8 mouse cellular contexts compared by ENCODE assay signal in genomic region chr4:126277906-126278564, GRCm38 (mm10). TPM values are rescaled to one million over a fixed set of nuclear protein-coding genes. Genes with fewer than 3 reads are reported as not detected.
DNase-seq lines count a peak whose midpoint lies in the region; ATAC-seq and TF ChIP-seq lines count a peak whose summit lies in the region.

No protein-coding gene starts in this region.

- H3K36me3 ChIP-seq in intestine, postnatal 0 days (ENCODE audit: control insufficient read depth, insufficient read depth) = peaks cover 24% of the 10 kb centered on the region
- H3K36me3 ChIP-seq in lung, embryonic 16.5 days (ENCODE audit: control insufficient read depth, insufficient read depth, low read length) = peaks cover 9% of the 10 kb centered on the region

- H3K4me3 ChIP-seq in gastrocnemius, adult 2 months = peak overlapping the region; percentile 58
- no peak overlapping the region for H3K4me3 ChIP-seq in intestine, postnatal 0 days (ENCODE audit: low read depth, low read length)
- no peak overlapping the region for H3K4me3 ChIP-seq in lung, embryonic 16.5 days (ENCODE audit: low read length)

- H3K9ac ChIP-seq in intestine, postnatal 0 days (ENCODE audit: low read depth, low read length) = no peak overlapping the region
- no peak overlapping the region for H3K9ac ChIP-seq in lung, embryonic 16.5 days (ENCODE audit: low read length)

- ATAC-seq in intestine, postnatal 0 days = peak; percentile 40; the same call in 1 of the 2 replicates
- peak; percentile 66 for ATAC-seq in lung, embryonic 16.5 days (ENCODE audit: low read depth)

- peak; percentile 81 for TF ChIP-seq CTCF in gastrocnemius, adult 2 months (IDR thresholded peaks at IDR 0.05)
- peak; percentile 86 for TF ChIP-seq CTCF in intestine, postnatal 0 days (IDR thresholded peaks at IDR 0.05; ENCODE audit: low read depth)

- H3K4me1 ChIP-seq in intestine, postnatal 0 days (replicated peaks; ENCODE audit: control insufficient read depth, insufficient read depth, low read length) = no peaks in the 10 kb centered on the region
- no peaks in the 10 kb centered on the region; the same call in 1 of the 2 replicates for H3K4me1 ChIP-seq in lung, embryonic 16.5 days (replicated peaks; ENCODE audit: control insufficient read depth, insufficient read depth, low read length)

- peak overlapping the region; percentile 56 for H3K27ac ChIP-seq in gastrocnemius, adult 2 months
- no peak overlapping the region for H3K27ac ChIP-seq in intestine, postnatal 0 days (ENCODE audit: low read depth, low read length)
- no peak overlapping the region for H3K27ac ChIP-seq in lung, embryonic 16.5 days (ENCODE audit: low read length)

- peak; percentile 33 for DNase-seq in urinary bladder, postnatal 25 days (ENCODE audit: low spot score)
- DNase-seq in urinary bladder, adult 2 months (ENCODE audit: low spot score) = no peak
- DNase-seq in cerebellum, adult 18-20 months = peak; percentile 77 to 80
- DNase-seq in gastrocnemius, adult 2 months = peak; percentile 65
- DNase-seq in retina, postnatal 1 day = peak; percentile 73
- no peak for DNase-seq in right cerebral cortex, adult 18-20 months

- no peaks in the 10 kb centered on the region for H3K27me3 ChIP-seq in intestine, postnatal 0 days (replicated peaks; ENCODE audit: control insufficient read depth, insufficient read depth, low read length)
- H3K27me3 ChIP-seq in lung, embryonic 16.5 days (ENCODE audit: control insufficient read depth, insufficient read depth, low read depth, low read length) = no peaks in the 10 kb centered on the region

- intact Hi-C loops in gastrocnemius, adult 2 months (cut with DNase I) = loop anchor here (1.0 kb wide), 1 partner anchor 32 kb away; no protein-coding TSS in a partner anchor

- WGBS in intestine, postnatal 0 days = 16% methylated on average over 13 of the region's 13 CpGs
- WGBS in lung, embryonic 16.5 days = 10% methylated on average over 13 of the region's 13 CpGs

- H3K4me2 ChIP-seq in intestine, postnatal 0 days (replicated peaks; ENCODE audit: low read depth) = peak overlapping the region; percentile 48
- peak overlapping the region; percentile 15; the same call in 1 of the 2 replicates for H3K4me2 ChIP-seq in lung, embryonic 16.5 days (ENCODE audit: low read depth, low read length)

- H3K9me3 ChIP-seq in intestine, postnatal 0 days (ENCODE audit: control insufficient read depth) = no peaks in the 10 kb centered on the region
- H3K9me3 ChIP-seq in lung, embryonic 16.5 days (ENCODE audit: control insufficient read depth, low read length) = no peaks in the 10 kb centered on the region

RNA-seq across cellular contexts. Expression of gene Col8a2, which starts 8.6 kb away (rescaled TPM):
- polyA plus RNA-seq in urinary bladder, adult 2 months (2012; rRNA removed) = 17.6 and 22.6 TPM in 2 replicates
- 1 to 10 TPM in 1 of 2 experiments, under 1 TPM in 1; 0.74 to 6.0 TPM for total RNA-seq in gastrocnemius, adult 2 months (2021)
- polyA plus RNA-seq in intestine, postnatal 0 days (2015; fragmentation: Nextera tagmentation; extraction: Ambion mirVana) = 1.5 and 2.2 TPM in 2 replicates
- 3.6 and 4.6 TPM in 2 replicates for polyA plus RNA-seq in lung, embryonic 16.5 days (2015; fragmentation: Nextera tagmentation; extraction: Ambion mirVana)

RNA-seq across cellular contexts. Expression of gene Trappc3, which starts 15.9 kb away (rescaled TPM):
- polyA plus RNA-seq in urinary bladder, adult 2 months (2012; rRNA removed) = 85.7 and 101 TPM in 2 replicates
- total RNA-seq in gastrocnemius, adult 2 months (2021) = 10 to 100 TPM; 18.6 to 24.3 TPM
- polyA plus RNA-seq in intestine, postnatal 0 days (2015; fragmentation: Nextera tagmentation; extraction: Ambion mirVana) = 115 and 126 TPM in 2 replicates
- 101 and 107 TPM in 2 replicates for polyA plus RNA-seq in lung, embryonic 16.5 days (2015; fragmentation: Nextera tagmentation; extraction: Ambion mirVana)

RNA-seq across cellular contexts. Expression of gene Map7d1, which starts 21.9 kb away (rescaled TPM):
- 103 and 127 TPM in 2 replicates for polyA plus RNA-seq in urinary bladder, adult 2 months (2012; rRNA removed)
- 100 to 1,000 TPM; 177 to 199 TPM for total RNA-seq in gastrocnemius, adult 2 months (2021)
- 11.7 and 12.2 TPM in 2 replicates for polyA plus RNA-seq in intestine, postnatal 0 days (2015; fragmentation: Nextera tagmentation; extraction: Ambion mirVana)
- polyA plus RNA-seq in lung, embryonic 16.5 days (2015; fragmentation: Nextera tagmentation; extraction: Ambion mirVana) = 26.0 and 26.9 TPM in 2 replicates

RNA-seq across cellular contexts. Expression of gene Adprhl2, which starts 43.5 kb away (rescaled TPM):
- 42.3 and 48.2 TPM in 2 replicates for polyA plus RNA-seq in urinary bladder, adult 2 months (2012; rRNA removed)
- 1 to 10 TPM; 9.3 to 9.5 TPM for total RNA-seq in gastrocnemius, adult 2 months (2021)
- polyA plus RNA-seq in intestine, postnatal 0 days (2015; fragmentation: Nextera tagmentation; extraction: Ambion mirVana) = 41.7 and 43.0 TPM in 2 replicates
- 61.0 and 65.3 TPM in 2 replicates for polyA plus RNA-seq in lung, embryonic 16.5 days (2015; fragmentation: Nextera tagmentation; extraction: Ambion mirVana)

RNA-seq across cellular contexts. Expression of gene Tekt2, which starts 47.5 kb away (rescaled TPM):
- polyA plus RNA-seq in urinary bladder, adult 2 months (2012; rRNA removed) = 25.8 and 40.1 TPM in 2 replicates
- under 1 TPM in 1 of 2 experiments, not detected in 1; 0.64 TPM for total RNA-seq in gastrocnemius, adult 2 months (2021)
- polyA plus RNA-seq in intestine, postnatal 0 days (2015; fragmentation: Nextera tagmentation; extraction: Ambion mirVana) = 1.6 and 2.1 TPM in 2 replicates
- 13.2 and 14.9 TPM in 2 replicates for polyA plus RNA-seq in lung, embryonic 16.5 days (2015; fragmentation: Nextera tagmentation; extraction: Ambion mirVana)

Comparison
In these comparisons a context has a peak if more than half of its experiments do, and no peak if none do; other contexts are left out.
1. DNase-seq: peak in urinary bladder, postnatal 25 days (single experiment), cerebellum, adult 18-20 months (2 of 2), gastrocnemius, adult 2 months (single experiment) and retina, postnatal 1 day (single experiment); none in urinary bladder, adult 2 months (single experiment) and right cerebral cortex, adult 18-20 months (single experiment).